Mouse (Mus musculus): ENCODE measurements at regions not wholly inside any gene's neighbourhood (a gene's known extent, or its start where the extent isn't known, plus 50 kb on each side); places are given as distances from the start of the nearest gene placed in this dataset.
"Not testable (repeated sequence)": the region's sequence is repeated elsewhere in the genome, so short reads cannot be mapped to it uniquely, and the experiment has no call there.

- no peak for DNase-seq
- 33% methylated on average over 1 of the region's 1 CpGs for WGBS (ENCODE audit: insufficient replicate concordance)
- Histone ChIP-seq H3K9ac (no peak overlapping the region), H3K4me3 (replicated peaks) (no peak overlapping the region), H3K4me1 (replicated peaks) (no peaks in the 10 kb centered on the region), H3K27me3 (no peaks in the 10 kb centered on the region), H3K36me3 (no peaks in the 10 kb centered on the region), H3K4me2 (no peak overlapping the region), H3K27ac (no peak overlapping the region), H3K9me3 (replicated peaks) (no peaks in the 10 kb centered on the region)
- no peak for ATAC-seq (ENCODE audit: low read depth)
Observed at GRCm38 (mm10) chrX:50501181-50501580, 72.9 kb upstream of the Olfr1324 start.

GRCm38 (mm10) chrX:50490477-50490967, 62.2 kb upstream of the Olfr1324 start:
- not testable (repeated sequence) for ATAC-seq (ENCODE audit: low read depth); H3K4me3 ChIP-seq (replicated peaks)

More at GRCm38 (mm10) chrX:50490477-50490967, 62.2 kb upstream of the Olfr1324 start:
- not testable (repeated sequence) for H3K27ac ChIP-seq; H3K36me3 ChIP-seq; H3K9me3 ChIP-seq (replicated peaks); H3K4me1 ChIP-seq (replicated peaks); DNase-seq; H3K27me3 ChIP-seq; H3K9ac ChIP-seq; H3K4me2 ChIP-seq
- WGBS (ENCODE audit: insufficient replicate concordance), result 64% methylated on average over 9 of the region's 9 CpGs
